Mouse (Mus musculus) testis, adult 2 months (tissue): Measurements from ENCODE around the gene Ltbp1. TPM values are rescaled to one million over a fixed set of nuclear protein-coding genes. Genes with fewer than 3 reads are reported as not detected.
A peak's percentile ranks its signal among the peaks of the same experiment; 100 is the strongest.

ENCODE experiments used
- H3K27ac ChIP-seq: fragments of 200-500 bp; 2 replicates; pipeline ENCODE4 v1.5.1; 2012; ENCODE audit warnings: low read depth, low read length; ENCODE audit not compliant: control insufficient read depth, insufficient read depth
- H3K27me3 ChIP-seq: fragments of 200-500 bp; 2 replicates; pipeline ENCODE4 v1.6.1; 2012; ENCODE audit warnings: mild to moderate bottlenecking, low read length, moderate library complexity; ENCODE audit not compliant: control insufficient read depth, insufficient read depth
- H3K36me3 ChIP-seq: fragments of 200-500 bp; 2 replicates; pipeline ENCODE4 v1.6.1; 2012; ENCODE audit warnings: mild to moderate bottlenecking, low read length; ENCODE audit not compliant: control insufficient read depth, insufficient read depth
- H3K4me1 ChIP-seq: fragments of 200-500 bp; 2 replicates; pipeline ENCODE4 v1.6.1; 2012; ENCODE audit warnings: low read length; ENCODE audit not compliant: control insufficient read depth, insufficient read depth
- H3K4me3 ChIP-seq: fragments of 200-500 bp; 2 replicates; pipeline ENCODE4 v1.5.1; 2012; ENCODE audit warnings: low read depth, mild to moderate bottlenecking, low read length, moderate library complexity, mixed read lengths; ENCODE audit not compliant: control insufficient read depth
- CTCF ChIP-seq: fragments of 200-500 bp; IDR thresholded peaks from 2 replicates; pipeline ENCODE4 v1.5.1; 2012; ENCODE audit warnings: low read depth, mild to moderate bottlenecking, inconsistent platforms, low read length, moderate library complexity; ENCODE audit not compliant: control insufficient read depth, insufficient read depth, insufficient replicate concordance
- POLR2A ChIP-seq: fragments of 200-500 bp; IDR thresholded peaks from 2 replicates; pipeline ENCODE4 v1.6.1; 2012; ENCODE audit warnings: low read depth, mild to moderate bottlenecking, inconsistent platforms, low read length, moderate library complexity; ENCODE audit not compliant: control insufficient read depth
- polyA plus RNA-seq: library from polyadenylated mRNA; depleted of rRNA; stranded (reverse); fragments of >200 nt; gene quantifications from 2 replicates; pipeline ENCODE4 v1.2.3, GENCODE M21; 2012

Ltbp1 gene
- polyA plus RNA-seq, 1 experiment = 2.9 TPM

- Histone ChIP-seq H3K4me1 (no peaks in the 10 kb centered on the region), H3K4me3 (no peak overlapping the region), H3K27me3 (no peaks in the 10 kb centered on the region), H3K36me3 (no peaks in the 10 kb centered on the region), H3K27ac (no peak overlapping the region)
- TF ChIP-seq CTCF (no peak), POLR2A (no peak)
These were observed 96.6 kb downstream of the Ltbp1 start for GRCm38 (mm10) chr17:75101994-75102393.

- H3K36me3 ChIP-seq = no peaks in the 10 kb centered on the region
- no peaks in the 10 kb centered on the region for H3K27me3 ChIP-seq
- no peak for TF ChIP-seq POLR2A
- TF ChIP-seq CTCF = no peak
- H3K4me1 ChIP-seq = no peaks in the 10 kb centered on the region
- H3K4me3 ChIP-seq = no peak overlapping the region
- no peak overlapping the region for H3K27ac ChIP-seq
These were observed 102.0 kb downstream of the Ltbp1 start for GRCm38 (mm10) chr17:75107412-75107811.

- H3K27me3 ChIP-seq = no peaks in the 10 kb centered on the region
- H3K36me3 ChIP-seq = no peaks in the 10 kb centered on the region
- no peak overlapping the region for H3K27ac ChIP-seq
- no peaks in the 10 kb centered on the region for H3K4me1 ChIP-seq
- TF ChIP-seq POLR2A (no peak), CTCF (no peak)
- H3K4me3 ChIP-seq = no peak overlapping the region
These were observed 102.5 kb downstream of the Ltbp1 start for GRCm38 (mm10) chr17:75107879-75108278.

GRCm38 (mm10) chr17:75109081-75109716 lies 103.8 kb downstream of the Ltbp1 start:
- Histone ChIP-seq H3K36me3 (no peaks in the 10 kb centered on the region), H3K4me3 (no peak overlapping the region), H3K27ac (peak overlapping the region; percentile 42; the same call in 1 of the 2 replicates), H3K4me1 (no peaks in the 10 kb centered on the region), H3K27me3 (no peaks in the 10 kb centered on the region)
- TF ChIP-seq POLR2A = no peak
- TF ChIP-seq CTCF = no peak

GRCm38 (mm10) chr17:75110252-75111205 lies 105.2 kb downstream of the Ltbp1 start:
- Histone ChIP-seq H3K4me3 (no peak overlapping the region), H3K36me3 (no peaks in the 10 kb centered on the region), H3K27me3 (no peaks in the 10 kb centered on the region), H3K4me1 (no peaks in the 10 kb centered on the region), H3K27ac (no peak overlapping the region)
- TF ChIP-seq CTCF (no peak), POLR2A (no peak)

GRCm38 (mm10) chr17:75115594-75115993 lies 110.2 kb downstream of the Ltbp1 start:
- Histone ChIP-seq H3K27ac (no peak overlapping the region), H3K4me3 (no peak overlapping the region), H3K27me3 (no peaks in the 10 kb centered on the region), H3K4me1 (no peaks in the 10 kb centered on the region), H3K36me3 (no peaks in the 10 kb centered on the region)
- TF ChIP-seq POLR2A = no peak
- TF ChIP-seq CTCF = no peak

GRCm38 (mm10) chr17:75118896-75119295 lies 113.5 kb downstream of the Ltbp1 start:
- TF ChIP-seq CTCF (no peak), POLR2A (no peak)
- no peak overlapping the region for H3K4me3 ChIP-seq
- H3K27ac ChIP-seq = no peak overlapping the region
- H3K27me3 ChIP-seq = no peaks in the 10 kb centered on the region
- no peaks in the 10 kb centered on the region for H3K36me3 ChIP-seq
- H3K4me1 ChIP-seq = no peaks in the 10 kb centered on the region
